Mouse (Mus musculus) intestine, embryonic 14.5 days (tissue): ENCODE measurements at regions not wholly inside any gene's neighbourhood (a gene's known extent, or its start where the extent isn't known, plus 50 kb on each side); places are given as distances from the start of the nearest gene placed in this dataset.
A peak's percentile ranks its signal among the peaks of the same experiment; 100 is the strongest.

Source experiments
- ATAC-seq: fragments of 200-750 bp; cut with Nextera tagmentation; replicated peaks from 2 replicates; pipeline ENCODE4 v1.8.0; 2017; ENCODE audit warnings: low read depth, moderate number of reproducible peaks, moderate TSS enrichment, moderate library complexity; ENCODE audit not compliant: low FRiP score, low TSS enrichment
- DNase-seq: peaks from one replicate; pipeline ENCODE4 v3.0.0-alpha.2; 2018; ENCODE audit warnings: low spot score
- H3K27ac ChIP-seq: fragments of 300-500 bp; sonication (generic); 2 replicates; pipeline ENCODE4 v1.5.1; 2014; ENCODE audit warnings: low read depth, mild to moderate bottlenecking, control low read depth
- H3K27me3 ChIP-seq: fragments of 300-500 bp; sonication (generic); replicated peaks from 2 replicates; pipeline ENCODE4 v1.6.1; 2014; ENCODE audit warnings: low read length, control low read depth; ENCODE audit not compliant: control insufficient read depth, insufficient read depth
- H3K36me3 ChIP-seq: fragments of 300-500 bp; sonication (generic); 2 replicates; pipeline ENCODE4 v1.6.1; 2014; ENCODE audit warnings: low read length, control low read depth; ENCODE audit not compliant: control insufficient read depth, insufficient read depth
- H3K4me1 ChIP-seq: fragments of 300-500 bp; sonication (generic); replicated peaks from 2 replicates; pipeline ENCODE4 v1.6.1; 2014; ENCODE audit warnings: low read length, control low read depth, mixed read lengths; ENCODE audit not compliant: control insufficient read depth, insufficient read depth
- H3K4me2 ChIP-seq: fragments of 300-500 bp; sonication (generic); 2 replicates; pipeline ENCODE4 v1.6.1; 2014; ENCODE audit warnings: low read length
- H3K4me3 ChIP-seq: fragments of 300-500 bp; sonication (generic); 2 replicates; pipeline ENCODE4 v1.5.1; 2014; ENCODE audit warnings: low read depth, low read length, control low read depth, mixed read lengths
- H3K9ac ChIP-seq: fragments of 300-500 bp; sonication (generic); 2 replicates; pipeline ENCODE4 v1.6.1; 2014; ENCODE audit warnings: mild to moderate bottlenecking, low read length
- H3K9me3 ChIP-seq: fragments of 300-500 bp; sonication (generic); 2 replicates; pipeline ENCODE4 v1.6.1; 2016; ENCODE audit warnings: low read length, control low read depth; ENCODE audit not compliant: control insufficient read depth
- WGBS: fragments of 180-500 bp; shearing (Covaris S2); extraction: QIAGEN DNeasy Blood & Tissue Kit; methylation state at CpG from one replicate; pipeline ENCODE4 v1.1.7; 2014; 5-methylcytosine and 5-hydroxymethylcytosine counted together

DNA sequence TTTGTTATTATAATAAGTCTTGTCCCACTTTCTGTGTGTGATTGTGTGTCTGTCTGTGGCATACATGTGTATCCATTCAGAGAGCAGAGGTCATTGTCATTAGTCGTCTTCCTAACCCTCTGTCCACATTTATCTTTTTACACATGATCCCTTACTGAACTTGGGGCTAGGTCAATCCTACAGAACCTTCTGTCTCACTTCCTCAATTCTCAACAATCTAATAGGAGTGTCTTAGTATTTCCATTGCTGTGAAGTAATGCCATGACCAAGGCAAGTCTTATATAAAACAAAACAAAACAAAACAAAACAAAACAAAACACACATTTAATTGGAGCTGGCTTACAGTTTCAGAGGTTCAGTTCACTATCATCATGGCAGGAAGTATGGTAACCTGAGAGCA is 237.5 kb upstream of the Marcks start:
- ATAC-seq (no peak), DNase-seq (no peak)
- Histone ChIP-seq H3K4me3 (no peak overlapping the region), H3K4me2 (no peak overlapping the region), H3K27me3 (no peaks in the 10 kb centered on the region), H3K27ac (no peak overlapping the region), H3K36me3 (no peaks in the 10 kb centered on the region), H3K4me1 (no peaks in the 10 kb centered on the region), H3K9ac (no peak overlapping the region), H3K9me3 (no peaks in the 10 kb centered on the region)
- 74% methylated on average over 1 of the region's 1 CpGs for WGBS

- Histone ChIP-seq H3K4me1 (no peaks in the 10 kb centered on the region), H3K4me2 (no peak overlapping the region), H3K9me3 (no peaks in the 10 kb centered on the region), H3K9ac (no peak overlapping the region), H3K4me3 (no peak overlapping the region), H3K27ac (no peak overlapping the region), H3K27me3 (no peaks in the 10 kb centered on the region), H3K36me3 (no peaks in the 10 kb centered on the region)
- 87% methylated on average over 1 of the region's 1 CpGs for WGBS
- no peak for DNase-seq
- no peak for ATAC-seq
Measured at GRCm38 (mm10) chr10:37375648-37376047, 236.9 kb upstream of the Marcks start.

DNA sequence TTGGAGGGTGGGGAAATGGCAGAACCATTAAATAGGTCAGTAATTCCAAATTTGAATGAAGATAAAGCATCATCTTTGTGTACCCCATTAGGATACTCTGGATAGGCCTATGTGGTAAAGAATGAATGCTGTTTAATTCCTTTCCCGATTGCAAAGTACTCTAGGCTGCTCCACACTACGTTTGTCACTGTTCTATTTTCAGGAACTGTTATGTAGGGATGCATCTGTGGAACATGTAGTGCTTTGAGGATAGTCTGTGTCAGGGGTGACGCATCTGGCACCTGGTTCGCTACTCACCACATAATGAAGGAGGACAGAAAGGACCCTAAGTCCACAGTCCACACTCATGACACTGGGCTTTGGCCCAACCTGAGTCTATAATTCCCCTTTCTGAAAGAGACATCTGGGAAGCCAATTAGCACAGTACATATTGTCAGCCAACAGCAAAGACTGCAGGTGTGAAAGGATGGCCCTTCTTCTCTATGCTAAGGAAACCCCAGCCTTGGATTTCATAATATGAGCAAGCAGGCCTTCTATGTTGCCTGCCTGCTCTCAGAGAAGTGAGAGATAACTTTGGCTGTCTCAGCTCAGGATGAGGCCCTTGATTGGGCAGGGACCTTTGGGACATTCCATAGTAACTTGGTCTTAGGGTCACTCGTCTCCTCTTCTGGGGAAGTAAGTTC is 230.4 kb upstream of the Marcks start:
- no peaks in the 10 kb centered on the region for H3K27me3 ChIP-seq
- no peak for DNase-seq
- ATAC-seq: no peak
- H3K36me3 ChIP-seq: no peaks in the 10 kb centered on the region
- WGBS: 93% methylated on average over 5 of the region's 5 CpGs
- H3K27ac ChIP-seq: no peak overlapping the region
- H3K4me1 ChIP-seq: no peaks in the 10 kb centered on the region
- no peak overlapping the region for H3K4me3 ChIP-seq
- H3K9me3 ChIP-seq: no peaks in the 10 kb centered on the region
- H3K9ac ChIP-seq: no peak overlapping the region
- no peak overlapping the region for H3K4me2 ChIP-seq

DNA sequence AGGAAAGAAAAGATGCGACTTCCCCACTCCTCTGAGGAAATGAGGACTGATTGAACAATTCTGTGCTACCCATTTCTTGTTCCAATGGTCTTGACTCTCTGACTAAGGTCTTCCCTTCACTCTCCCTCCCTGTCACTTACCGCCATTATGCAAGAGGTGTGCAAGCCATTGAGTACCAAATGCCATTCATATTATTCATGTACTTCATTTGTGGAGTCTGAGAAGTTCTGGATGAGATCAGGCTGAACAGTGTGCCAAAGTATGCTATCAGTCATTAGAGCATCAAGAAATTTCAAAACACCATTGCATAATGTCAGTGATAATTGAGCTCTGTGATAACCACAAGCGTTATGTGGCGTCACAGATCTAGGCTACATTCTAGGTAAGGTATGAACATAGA is 229.1 kb upstream of the Marcks start:
- Histone ChIP-seq H3K4me3 (no peak overlapping the region), H3K4me2 (no peak overlapping the region), H3K27ac (no peak overlapping the region), H3K4me1 (no peaks in the 10 kb centered on the region), H3K36me3 (no peaks in the 10 kb centered on the region), H3K27me3 (no peaks in the 10 kb centered on the region), H3K9ac (no peak overlapping the region), H3K9me3 (no peaks in the 10 kb centered on the region)
- WGBS: 94% methylated on average over 4 of the region's 4 CpGs
- DNase-seq: no peak
- no peak for ATAC-seq

DNA sequence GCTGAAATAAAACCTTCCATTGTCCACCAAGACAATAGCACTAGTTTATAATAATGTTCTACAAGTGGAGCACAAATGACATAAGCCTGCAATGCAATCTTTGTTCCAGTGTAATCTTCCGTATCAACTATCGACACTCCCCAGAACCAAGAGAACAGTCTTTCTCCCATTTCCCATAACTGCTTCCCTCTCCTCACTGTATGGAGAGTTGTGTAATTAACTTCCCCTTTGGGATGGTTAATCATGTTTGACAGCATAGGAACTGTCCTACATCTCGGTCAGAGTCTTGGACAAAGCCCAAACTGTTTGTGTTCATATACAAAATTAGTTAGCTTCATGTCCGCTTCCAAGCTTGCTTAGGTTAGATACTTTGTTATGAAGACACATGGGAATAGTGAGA is 225.8 kb upstream of the Marcks start:
- H3K9me3 ChIP-seq: no peaks in the 10 kb centered on the region
- no peaks in the 10 kb centered on the region for H3K27me3 ChIP-seq
- DNase-seq (no peak), ATAC-seq (no peak)
- H3K4me3 ChIP-seq: no peak overlapping the region
- no peaks in the 10 kb centered on the region for H3K4me1 ChIP-seq
- H3K36me3 ChIP-seq: no peaks in the 10 kb centered on the region
- no peak overlapping the region for H3K9ac ChIP-seq
- no peak overlapping the region for H3K4me2 ChIP-seq
- no peak overlapping the region for H3K27ac ChIP-seq
- 53% methylated on average over 4 of the region's 4 CpGs for WGBS

GRCm38 (mm10) chr10:37360985-37361384 is 222.3 kb upstream of the Marcks start:
- H3K27ac ChIP-seq: no peak overlapping the region
- ATAC-seq: no peak
- no peak overlapping the region for H3K4me3 ChIP-seq
- no peaks in the 10 kb centered on the region for H3K36me3 ChIP-seq
- H3K27me3 ChIP-seq: no peaks in the 10 kb centered on the region
- H3K4me2 ChIP-seq: no peak overlapping the region
- H3K9me3 ChIP-seq: no peaks in the 10 kb centered on the region
- no peak for DNase-seq
- 89% methylated on average over 3 of the region's 3 CpGs for WGBS
- H3K4me1 ChIP-seq: peaks cover 15% of the 10 kb centered on the region
- no peak overlapping the region for H3K9ac ChIP-seq

GRCm38 (mm10) chr10:37358900-37359299 is 220.2 kb upstream of the Marcks start:
- H3K9ac ChIP-seq: no peak overlapping the region
- H3K4me2 ChIP-seq: no peak overlapping the region
- no peak for ATAC-seq
- no peak overlapping the region for H3K4me3 ChIP-seq
- no peaks in the 10 kb centered on the region for H3K9me3 ChIP-seq
- no peaks in the 10 kb centered on the region for H3K36me3 ChIP-seq
- H3K27me3 ChIP-seq: no peaks in the 10 kb centered on the region
- H3K27ac ChIP-seq: no peak overlapping the region
- no peak for DNase-seq
- peaks cover 15% of the 10 kb centered on the region for H3K4me1 ChIP-seq

DNA sequence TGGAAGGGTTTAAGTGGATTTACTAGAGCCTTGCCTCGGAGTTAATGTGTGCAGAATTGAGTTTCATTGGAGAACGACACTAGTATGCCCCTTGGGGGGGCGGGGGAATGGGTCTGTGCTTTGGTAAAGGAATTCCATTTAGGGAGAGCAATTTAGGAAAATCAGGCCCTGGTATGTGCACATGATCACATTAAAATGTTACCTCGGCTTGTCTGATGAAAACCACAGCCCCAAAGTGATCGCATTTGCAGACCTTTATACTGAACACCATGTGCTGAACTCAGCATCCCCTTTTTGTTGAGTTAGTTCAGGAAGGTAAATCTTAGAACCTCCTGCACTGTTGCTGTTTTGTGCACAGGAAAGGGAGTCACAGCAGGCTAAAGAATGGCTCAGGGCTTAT is 219.6 kb upstream of the Marcks start:
- Histone ChIP-seq H3K27ac (no peak overlapping the region), H3K9ac (no peak overlapping the region)
- DNase-seq: no peak

DNA sequence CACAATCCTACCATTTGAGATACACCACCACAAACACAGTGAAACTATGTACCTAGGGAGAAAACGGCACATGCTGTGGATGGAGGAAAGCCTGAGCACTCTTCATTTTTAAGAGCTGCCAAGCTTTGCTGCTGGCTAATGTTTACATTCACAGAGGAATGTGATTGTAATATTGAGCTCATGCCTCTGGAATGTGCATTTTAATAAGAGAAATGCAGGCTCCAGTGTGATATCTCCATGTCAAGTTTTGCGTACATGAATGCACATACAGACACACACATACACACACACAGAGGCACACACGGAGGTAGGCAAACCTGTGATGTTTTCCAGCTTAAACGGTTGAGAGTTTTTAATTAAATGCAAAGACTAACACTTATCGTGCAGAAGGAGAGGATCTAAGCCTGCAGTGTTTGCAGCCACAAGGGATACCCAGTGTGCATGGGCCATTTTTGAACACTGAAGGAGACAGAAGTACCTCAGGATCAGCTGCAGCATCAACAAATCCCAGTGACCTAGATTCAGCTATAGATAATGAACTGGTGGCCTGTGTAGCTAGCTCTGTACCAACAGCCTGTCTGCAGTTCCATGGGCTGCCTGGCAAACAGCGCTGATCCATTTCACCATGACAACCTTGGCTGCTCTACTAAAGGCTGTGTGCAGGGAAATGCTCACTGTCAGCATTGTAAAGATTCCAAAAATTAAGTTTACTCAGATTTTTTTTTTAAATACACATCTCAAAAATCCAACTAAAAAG is 218.8 kb upstream of the Marcks start:
- ATAC-seq: peak; percentile 60; the same call in 1 of the 2 replicates
- H3K9ac ChIP-seq: no peak overlapping the region

More for the DNA sequence above, 219.6 kb upstream of the Marcks start:
- Histone ChIP-seq H3K4me3 (no peak overlapping the region), H3K4me2 (no peak overlapping the region), H3K36me3 (no peaks in the 10 kb centered on the region), H3K27me3 (no peaks in the 10 kb centered on the region), H3K4me1 (peaks cover 15% of the 10 kb centered on the region), H3K9me3 (no peaks in the 10 kb centered on the region)
- no peak for ATAC-seq
- WGBS: 48% methylated on average over 5 of the region's 5 CpGs

More for the DNA sequence above, 218.8 kb upstream of the Marcks start:
- H3K4me3 ChIP-seq: no peak overlapping the region
- 38% methylated on average over 6 of the region's 6 CpGs for WGBS
- H3K4me2 ChIP-seq: no peak overlapping the region
- peaks cover 15% of the 10 kb centered on the region for H3K4me1 ChIP-seq
- H3K36me3 ChIP-seq: no peaks in the 10 kb centered on the region
- DNase-seq: no peak
- H3K27ac ChIP-seq: 0 out of 2 replicates have a peak overlapping the region, but pooled peaks have one; percentile 44
- no peaks in the 10 kb centered on the region for H3K27me3 ChIP-seq
- no peaks in the 10 kb centered on the region for H3K9me3 ChIP-seq
